Mouse (Mus musculus): Measurements from ENCODE around the gene Cep63.

- no peak for TF ChIP-seq CTCF (IDR thresholded peaks at IDR 0.05; ENCODE audit: extremely low read depth, insufficient read depth, insufficient read length, insufficient replicate concordance)
- TF ChIP-seq POLR2A (IDR thresholded peaks at IDR 0.05; ENCODE audit: low read depth, low read length), result no peak
Measured at GRCm38 (mm10) chr9:102647010-102647409, 20.7 kb upstream of the Cep63 start.

All from spleen, adult 2 months (tissue).